Mouse (Mus musculus) embryonic facial prominence, embryonic 13.5 days (tissue): ENCODE measurements around the gene Mrto4. TPM values are rescaled to one million over a fixed set of nuclear protein-coding genes. Genes with fewer than 3 reads are reported as not detected.

Experiments used
- ATAC-seq: fragments of 200-750 bp; cut with Nextera tagmentation; 2 replicates; pipeline ENCODE4 v1.8.0; 2017; ENCODE audit warnings: low read depth; ENCODE audit not compliant: insufficient number of reproducible peaks, insufficient read depth, low FRiP score, low TSS enrichment
- H3K27ac ChIP-seq: fragments of 300-500 bp; sonication (generic); 2 replicates; pipeline ENCODE4 v1.5.1; 2015; ENCODE audit warnings: moderate library complexity, mild to moderate bottlenecking, inconsistent platforms
- H3K27me3 ChIP-seq: fragments of 300-500 bp; sonication (generic); 2 replicates; pipeline ENCODE4 v1.6.1; 2015; ENCODE audit warnings: mild to moderate bottlenecking, inconsistent platforms
- H3K36me3 ChIP-seq: fragments of 300-500 bp; sonication (generic); 2 replicates; pipeline ENCODE4 v1.6.1; 2015; ENCODE audit warnings: mild to moderate bottlenecking, inconsistent platforms
- H3K4me1 ChIP-seq: fragments of 300-500 bp; sonication (generic); 2 replicates; pipeline ENCODE4 v1.6.1; 2015; ENCODE audit warnings: inconsistent platforms
- H3K4me2 ChIP-seq: fragments of 300-500 bp; sonication (generic); 2 replicates; pipeline ENCODE4 v1.6.1; 2015; ENCODE audit warnings: moderate library complexity, mild to moderate bottlenecking, inconsistent platforms
- H3K4me3 ChIP-seq: fragments of 300-500 bp; sonication (generic); 2 replicates; pipeline ENCODE4 v1.5.1; 2015; ENCODE audit warnings: mild to moderate bottlenecking, inconsistent platforms
- H3K9ac ChIP-seq: fragments of 300-500 bp; sonication (generic); 2 replicates; pipeline ENCODE4 v1.6.1; 2015; ENCODE audit warnings: mild to moderate bottlenecking, inconsistent platforms
- H3K9me3 ChIP-seq: fragments of 300-500 bp; sonication (generic); 2 replicates; pipeline ENCODE4 v1.6.1; 2016; ENCODE audit warnings: inconsistent platforms
- WGBS: fragments of 180-500 bp; shearing (Covaris S2); methylation state at CpG from one replicate; pipeline ENCODE4 v1.1.7; 2015; ENCODE audit warnings: mixed read lengths; 5-methylcytosine and 5-hydroxymethylcytosine counted together
- polyA plus RNA-seq: library from polyadenylated mRNA; unstranded; fragments of >200 nt; fragmentation: Nextera tagmentation; extraction: Ambion mirVana; gene quantifications from 2 replicates; pipeline ENCODE4 v1.2.1, GENCODE M21; 2015

Mrto4 gene
- polyA plus RNA-seq, 1 experiment from 2014 or later, result 130 TPM

- 57% methylated on average over 33 of the region's 33 CpGs for WGBS
- Histone ChIP-seq H3K4me3 (no peak overlapping the region), H3K27ac (no peak overlapping the region), H3K9me3 (no peaks in the 10 kb centered on the region), H3K27me3 (peaks cover 16% of the 10 kb centered on the region), H3K36me3 (no peaks in the 10 kb centered on the region), H3K9ac (no peak overlapping the region), H3K4me1 (no peaks in the 10 kb centered on the region), H3K4me2 (no peak overlapping the region)
- ATAC-seq, result no peak
These were observed 14.2 kb downstream of the Mrto4 start for GRCm38 (mm10) chr4:139338145-139338544.

DNA sequence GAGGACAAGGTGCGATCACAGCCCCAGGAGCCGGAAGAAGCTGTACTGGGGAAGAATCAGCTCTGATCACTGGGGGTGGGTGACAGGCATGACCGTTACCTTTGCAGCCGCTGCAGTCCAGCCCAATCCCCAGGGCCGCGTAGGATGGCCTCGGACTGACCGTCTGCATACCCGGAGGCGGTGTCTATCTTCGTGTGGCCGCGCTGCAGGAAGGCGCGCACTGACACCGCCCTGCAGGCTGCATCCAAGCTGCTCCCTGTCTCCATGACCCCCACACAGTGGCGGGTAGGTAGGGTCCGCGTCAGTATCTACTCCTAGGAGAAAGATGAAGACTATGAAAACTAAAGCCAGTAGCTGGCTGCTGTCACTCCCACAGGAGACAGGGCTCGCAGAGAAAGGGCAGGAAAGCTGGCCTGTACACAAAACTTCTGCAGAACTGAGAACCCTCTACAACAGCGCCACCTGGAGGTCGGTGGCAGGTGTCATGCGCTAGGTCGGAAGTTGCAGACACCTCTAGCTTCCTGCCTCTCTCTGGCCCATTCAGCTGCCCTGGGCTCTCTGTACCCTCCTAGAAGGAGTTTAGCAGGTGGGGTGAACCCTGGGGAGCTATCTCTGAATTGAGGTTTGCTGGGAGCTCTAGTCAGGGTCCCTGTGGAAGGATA, 15.4 kb downstream of the Mrto4 start:
- no peak; the same call in 1 of the 2 replicates for ATAC-seq
- peak overlapping the region; percentile 57 for H3K4me2 ChIP-seq
- H3K9ac ChIP-seq, result peak overlapping the region; percentile 49; the same call in 1 of the 2 replicates
- H3K4me1 ChIP-seq, result no peaks in the 10 kb centered on the region
- H3K9me3 ChIP-seq, result no peaks in the 10 kb centered on the region
- no peaks in the 10 kb centered on the region for H3K36me3 ChIP-seq
- 31% methylated on average over 24 of the region's 24 CpGs for WGBS
- H3K27ac ChIP-seq, result no peak overlapping the region
- H3K27me3 ChIP-seq, result peaks cover 16% of the 10 kb centered on the region
- H3K4me3 ChIP-seq, result peak overlapping the region; percentile 24

- Histone ChIP-seq H3K4me3 (no peak overlapping the region), H3K4me1 (no peaks in the 10 kb centered on the region), H3K4me2 (no peak overlapping the region), H3K27me3 (peaks cover 16% of the 10 kb centered on the region), H3K27ac (no peak overlapping the region), H3K9me3 (no peaks in the 10 kb centered on the region), H3K36me3 (no peaks in the 10 kb centered on the region), H3K9ac (no peak overlapping the region)
- WGBS, result 62% methylated on average over 7 of the region's 7 CpGs
- ATAC-seq, result no peak
These were observed 16.9 kb downstream of the Mrto4 start for GRCm38 (mm10) chr4:139335507-139335906.

DNA sequence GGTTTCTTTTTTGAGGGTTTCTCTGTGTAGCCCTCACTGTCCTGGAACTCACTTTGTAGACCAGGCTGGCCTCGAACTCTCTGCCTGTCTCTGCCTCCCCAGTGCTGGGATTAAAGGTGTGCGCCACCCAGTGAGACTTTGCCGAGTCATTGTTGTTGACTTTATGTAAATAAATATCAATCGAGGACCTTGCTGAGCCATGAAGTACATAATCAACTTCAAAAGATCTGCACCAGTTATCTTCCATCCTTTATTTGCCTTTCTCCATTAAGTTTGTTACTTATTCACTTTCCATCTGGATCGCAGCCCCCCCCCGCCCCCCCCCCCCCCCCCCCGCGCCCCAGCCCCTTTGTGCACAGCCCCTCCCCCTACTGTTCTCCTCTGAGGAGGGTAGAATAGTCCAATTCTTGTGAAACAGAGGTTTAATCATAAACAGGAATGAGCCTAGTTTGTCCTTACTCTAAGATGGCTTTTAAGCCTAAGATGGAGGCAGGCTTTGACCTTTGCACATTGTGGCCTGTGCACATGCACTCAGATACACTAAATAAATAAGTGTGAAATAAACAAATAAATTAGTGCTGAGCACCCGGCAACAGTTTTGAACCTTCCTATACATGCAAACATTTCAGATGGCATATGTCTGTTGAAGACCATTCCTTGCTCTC, 17.6 kb downstream of the Mrto4 start:
- WGBS, result 67% methylated on average over 7 of the region's 9 CpGs
- H3K27me3 ChIP-seq, result peaks cover 16% of the 10 kb centered on the region
- H3K36me3 ChIP-seq, result no peaks in the 10 kb centered on the region
- ATAC-seq, result no peak
- no peak overlapping the region for H3K4me3 ChIP-seq
- no peak overlapping the region for H3K4me2 ChIP-seq
- H3K4me1 ChIP-seq, result no peaks in the 10 kb centered on the region
- H3K9ac ChIP-seq, result no peak overlapping the region
- H3K27ac ChIP-seq, result no peak overlapping the region
- no peaks in the 10 kb centered on the region for H3K9me3 ChIP-seq

- Histone ChIP-seq H3K4me3 (peak overlapping the region; percentile 27), H3K9ac (no peak overlapping the region), H3K9me3 (no peaks in the 10 kb centered on the region), H3K4me2 (peak overlapping the region; percentile 51), H3K27ac (no peak overlapping the region), H3K36me3 (no peaks in the 10 kb centered on the region), H3K4me1 (no peaks in the 10 kb centered on the region), H3K27me3 (no peaks in the 10 kb centered on the region; the same call in 1 of the 2 replicates)
- peak; percentile 69; the same call in 1 of the 2 replicates for ATAC-seq
- WGBS, result 12% methylated on average over 10 of the region's 10 CpGs
These were observed 21.8 kb downstream of the Mrto4 start for GRCm38 (mm10) chr4:139330605-139331004.

DNA sequence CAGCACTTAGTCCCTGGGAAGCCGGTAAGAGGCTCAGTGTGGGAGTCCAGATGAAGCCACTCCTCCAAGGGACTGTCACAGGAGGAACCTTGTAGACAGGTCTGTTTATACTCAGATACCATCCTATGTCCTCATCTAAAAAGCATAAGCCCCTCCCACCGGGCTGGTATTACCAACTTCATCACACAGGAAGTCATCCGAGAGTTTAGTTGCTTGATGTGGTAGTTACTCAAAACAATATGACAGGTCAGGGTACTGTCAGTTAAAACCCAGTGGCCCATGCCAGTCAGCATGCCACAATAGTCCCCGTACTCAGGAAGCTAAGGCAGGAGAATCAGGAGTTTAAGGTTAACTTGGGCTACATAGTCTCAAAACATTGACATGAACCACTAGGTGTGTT, 32.6 kb downstream of the Mrto4 start:
- Histone ChIP-seq H3K27ac (no peak overlapping the region), H3K9ac (no peak overlapping the region), H3K4me3 (no peak overlapping the region), H3K27me3 (no peaks in the 10 kb centered on the region), H3K9me3 (no peaks in the 10 kb centered on the region), H3K36me3 (peaks cover 52% of the 10 kb centered on the region), H3K4me2 (no peak overlapping the region), H3K4me1 (no peaks in the 10 kb centered on the region)
- WGBS, result 83% methylated on average over 4 of the region's 4 CpGs
- no peak for ATAC-seq

GRCm38 (mm10) chr4:139318449-139318848, 33.9 kb downstream of the Mrto4 start:
- H3K9ac ChIP-seq, result no peak overlapping the region
- no peak overlapping the region for H3K27ac ChIP-seq
- no peaks in the 10 kb centered on the region for H3K9me3 ChIP-seq
- no peaks in the 10 kb centered on the region for H3K4me1 ChIP-seq
- no peaks in the 10 kb centered on the region for H3K27me3 ChIP-seq
- H3K36me3 ChIP-seq, result peaks cover 61% of the 10 kb centered on the region
- H3K4me3 ChIP-seq, result no peak overlapping the region
- no peak overlapping the region for H3K4me2 ChIP-seq
- ATAC-seq, result no peak
- 91% methylated on average over 11 of the region's 11 CpGs for WGBS

GRCm38 (mm10) chr4:139312632-139313031, 39.7 kb downstream of the Mrto4 start:
- 58% methylated on average over 4 of the region's 4 CpGs for whole genome bisulfite sequencing
- peak overlapping the region; percentile 96; the same call in 1 of the 2 replicates for H3K4me2 ChIP-seq

GRCm38 (mm10) chr4:139311707-139312106, 40.7 kb downstream of the Mrto4 start:
- no peaks in the 10 kb centered on the region for H3K27me3 ChIP-seq
- H3K4me3 ChIP-seq, result peak overlapping the region; percentile 99
- H3K9ac ChIP-seq, result peak overlapping the region; percentile 97
- no peaks in the 10 kb centered on the region for H3K9me3 ChIP-seq
- peak overlapping the region; percentile 96 for H3K4me2 ChIP-seq
- peaks cover 31% of the 10 kb centered on the region for H3K36me3 ChIP-seq
- no peak overlapping the region for H3K27ac ChIP-seq
- 6% methylated on average over 14 of the region's 14 CpGs for WGBS
- H3K4me1 ChIP-seq, result peaks cover 31% of the 10 kb centered on the region
- ATAC-seq, result no peak

More at GRCm38 (mm10) chr4:139312632-139313031, 39.7 kb downstream of the Mrto4 start:
- Histone ChIP-seq H3K9me3 (no peaks in the 10 kb centered on the region), H3K27me3 (no peaks in the 10 kb centered on the region), H3K4me1 (peaks cover 31% of the 10 kb centered on the region), H3K27ac (no peak overlapping the region), H3K9ac (0 out of 2 replicates have a peak overlapping the region, but pooled peaks have one; percentile 97), H3K36me3 (peaks cover 36% of the 10 kb centered on the region), H3K4me3 (no peak overlapping the region)
- ATAC-seq, result no peak

GRCm38 (mm10) chr4:139310899-139311701, 41.3 kb downstream of the Mrto4 start:
- Histone ChIP-seq H3K4me2 (peak overlapping the region; percentile 96), H3K9me3 (no peaks in the 10 kb centered on the region), H3K4me1 (peaks cover 31% of the 10 kb centered on the region), H3K27me3 (no peaks in the 10 kb centered on the region), H3K27ac (peak overlapping the region; percentile 81), H3K9ac (peak overlapping the region; percentile 97), H3K36me3 (peaks cover 33% of the 10 kb centered on the region), H3K4me3 (peak overlapping the region; percentile 99)
- peak; percentile 46; the same call in 1 of the 2 replicates for ATAC-seq
- under 1% methylated on average over 53 of the region's 53 CpGs for WGBS

GRCm38 (mm10) chr4:139310171-139310898, 42.0 kb downstream of the Mrto4 start, which contains the start of the genes Pqlc2 and Akr7a5:
Gene Pqlc2, minus strand, starts transcription at chr4:139310708.
Gene Akr7a5, plus strand, starts transcription at chr4:139310744.
- Histone ChIP-seq H3K4me1 (peaks cover 31% of the 10 kb centered on the region), H3K4me2 (peak within 1 kb of the TSS; percentile 96), H3K9me3 (no peaks in the 10 kb centered on the region), H3K4me3 (peak within 1 kb of the TSS; percentile 99), H3K9ac (peak within 1 kb of the TSS; percentile 97), H3K27ac (peak within 1 kb of the TSS; percentile 81), H3K27me3 (no peaks in the 10 kb centered on the region), H3K36me3 (peaks cover 33% of the 10 kb centered on the region)
- ATAC-seq, result peak; percentile 79
- under 1% methylated on average over 63 of the region's 63 CpGs for WGBS
